Mouse (Mus musculus): ENCODE data around the gene Glmp.

DNA sequence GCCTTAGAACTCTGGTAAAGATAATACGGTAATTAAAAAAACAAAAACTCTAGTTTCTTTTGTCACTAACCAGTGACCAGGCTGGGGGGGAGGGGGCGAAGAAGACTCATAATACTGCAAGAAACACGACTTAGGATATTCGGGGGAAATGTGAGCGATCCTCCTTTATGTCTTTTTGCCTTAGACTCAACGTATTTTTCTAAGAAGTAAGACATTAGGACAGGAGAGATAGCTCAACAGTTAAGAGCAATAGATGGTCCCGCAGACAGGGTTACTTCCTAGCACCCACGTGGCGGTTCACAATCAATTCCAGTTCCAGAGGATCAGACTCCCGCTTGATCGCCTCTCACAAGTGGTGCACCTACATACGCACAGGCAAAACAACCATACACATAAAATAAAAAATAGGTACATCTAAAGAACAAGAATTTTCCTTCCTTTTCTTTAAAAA, 28.7 kb upstream of the Glmp start:
- TF ChIP-seq CTCF (IDR thresholded peaks at IDR 0.05; ENCODE audit: insufficient read depth, low read depth, low read length) (no peak), POLR2A (IDR thresholded peaks at IDR 0.05; ENCODE audit: insufficient read depth, low read depth, low read length) (no peak)
